Mouse (Mus musculus): ENCODE results near the gene Stub1. TPM values are rescaled to one million over a fixed set of nuclear protein-coding genes. Genes with fewer than 3 reads are reported as not detected.
"Not testable (repeated sequence)": the region's sequence is repeated elsewhere in the genome, so short reads cannot be mapped to it uniquely, and the experiment has no call there.

Gene Stub1
- polyA plus RNA-seq, 1 experiment from 2014 or later: 338 TPM

- Histone ChIP-seq H3K9me3 (no peaks in the 10 kb centered on the region), H3K9ac (peak overlapping the region; percentile 80), H3K27ac (0 out of 2 replicates have a peak overlapping the region, but pooled peaks have one; percentile 65), H3K4me1 (peaks cover 7% of the 10 kb centered on the region; the same call in 1 of the 2 replicates), H3K36me3 (no peaks in the 10 kb centered on the region), H3K27me3 (peaks cover 49% of the 10 kb centered on the region), H3K4me2 (replicated peaks) (peak overlapping the region; percentile 97), H3K4me3 (peak overlapping the region; percentile 72)
- ATAC-seq (ENCODE audit: insufficient number of reproducible peaks, insufficient read depth, low FRiP score, low TSS enrichment): peak; percentile 37; the same call in 1 of the 2 replicates
- 12% methylated on average over 25 of the region's 25 CpGs for whole genome bisulfite sequencing
Measured at GRCm38 (mm10) chr17:25809606-25810340, 23.4 kb downstream of the Stub1 start.

- Histone ChIP-seq H3K4me2 (replicated peaks) (peak within 1 kb of the TSS; percentile 97), H3K9me3 (no peaks in the 10 kb centered on the region), H3K27me3 (peaks cover 53% of the 10 kb centered on the region), H3K9ac (peak within 1 kb of the TSS; percentile 80), H3K36me3 (no peaks in the 10 kb centered on the region), H3K4me1 (peaks cover 7% of the 10 kb centered on the region; the same call in 1 of the 2 replicates), H3K27ac (peak within 1 kb of the TSS; percentile 65), H3K4me3 (peak within 1 kb of the TSS; percentile 72)
- ATAC-seq (ENCODE audit: insufficient number of reproducible peaks, insufficient read depth, low FRiP score, low TSS enrichment): peak; percentile 61
- under 1% methylated on average over 84 of the region's 100 CpGs for WGBS
Measured at GRCm38 (mm10) chr17:25808789-25809605, 24.2 kb downstream of the Stub1 start, which contains the start of gene Fbxl16. Fbxl16 (plus strand) TSS chr17:25809085.

- H3K27ac ChIP-seq: no peak overlapping the region
- peak overlapping the region; percentile 97 for H3K4me2 ChIP-seq (replicated peaks)
- WGBS: 41% methylated on average over 5 of the region's 5 CpGs
- peak overlapping the region; percentile 72 for H3K4me3 ChIP-seq
- H3K36me3 ChIP-seq: no peaks in the 10 kb centered on the region
- H3K27me3 ChIP-seq: peaks cover 50% of the 10 kb centered on the region
- peaks cover 7% of the 10 kb centered on the region; the same call in 1 of the 2 replicates for H3K4me1 ChIP-seq
- H3K9me3 ChIP-seq: no peaks in the 10 kb centered on the region
- ATAC-seq (ENCODE audit: insufficient number of reproducible peaks, insufficient read depth, low FRiP score, low TSS enrichment): no peak
- H3K9ac ChIP-seq: peak overlapping the region; percentile 80; the same call in 1 of the 2 replicates
Measured at GRCm38 (mm10) chr17:25808028-25808427, 25.2 kb downstream of the Stub1 start.

- H3K27ac ChIP-seq; ATAC-seq (ENCODE audit: insufficient number of reproducible peaks, insufficient read depth, low FRiP score, low TSS enrichment); H3K9ac ChIP-seq; H3K36me3 ChIP-seq; H3K4me1 ChIP-seq; H3K4me2 ChIP-seq (replicated peaks); H3K4me3 ChIP-seq; H3K9me3 ChIP-seq: not testable (repeated sequence)
- WGBS: 44% methylated on average over 2 of the region's 2 CpGs
- peaks cover 44% of the 10 kb centered on the region for H3K27me3 ChIP-seq
Measured at GRCm38 (mm10) chr17:25807452-25807851, 25.8 kb downstream of the Stub1 start.

- H3K4me2 ChIP-seq (replicated peaks): no peak overlapping the region
Measured at GRCm38 (mm10) chr17:25806507-25806906, 26.7 kb downstream of the Stub1 start.

GRCm38 (mm10) chr17:25802825-25803517, 30.2 kb downstream of the Stub1 start:
- H3K4me1 ChIP-seq: no peaks in the 10 kb centered on the region
- no peaks in the 10 kb centered on the region for H3K9me3 ChIP-seq
- no peak overlapping the region; the same call in 1 of the 2 replicates for H3K27ac ChIP-seq
- peaks cover 6% of the 10 kb centered on the region for H3K27me3 ChIP-seq
- WGBS: 14% methylated on average over 10 of the region's 10 CpGs
- no peak overlapping the region for H3K4me2 ChIP-seq (replicated peaks)
- 0 out of 2 replicates have a peak overlapping the region, but pooled peaks have one; percentile 3 for H3K9ac ChIP-seq
- no peak overlapping the region for H3K4me3 ChIP-seq
- no peaks in the 10 kb centered on the region for H3K36me3 ChIP-seq
- 0 out of 2 replicates have a peak, but pooled peaks have one; percentile 50 for ATAC-seq (ENCODE audit: insufficient number of reproducible peaks, insufficient read depth, low FRiP score, low TSS enrichment)

More at GRCm38 (mm10) chr17:25806507-25806906, 26.7 kb downstream of the Stub1 start:
- no peak overlapping the region for H3K9ac ChIP-seq
- H3K36me3 ChIP-seq: no peaks in the 10 kb centered on the region
- no peak overlapping the region for H3K4me3 ChIP-seq
- ATAC-seq (ENCODE audit: insufficient number of reproducible peaks, insufficient read depth, low FRiP score, low TSS enrichment): no peak
- 85% methylated on average over 4 of the region's 4 CpGs for WGBS
- H3K9me3 ChIP-seq: no peaks in the 10 kb centered on the region
- H3K27ac ChIP-seq: no peak overlapping the region
- peaks cover 7% of the 10 kb centered on the region; the same call in 1 of the 2 replicates for H3K4me1 ChIP-seq
- peaks cover 38% of the 10 kb centered on the region for H3K27me3 ChIP-seq

- Histone ChIP-seq H3K36me3 (no peaks in the 10 kb centered on the region), H3K27ac (no peak overlapping the region), H3K9ac (no peak overlapping the region), H3K4me3 (no peak overlapping the region), H3K4me1 (peaks cover 11% of the 10 kb centered on the region), H3K4me2 (replicated peaks) (no peak overlapping the region), H3K9me3 (no peaks in the 10 kb centered on the region), H3K27me3 (peaks cover 4% of the 10 kb centered on the region; the same call in 1 of the 2 replicates)
- 8% methylated on average over 6 of the region's 6 CpGs for WGBS
- ATAC-seq (ENCODE audit: insufficient number of reproducible peaks, insufficient read depth, low FRiP score, low TSS enrichment): no peak
Measured at GRCm38 (mm10) chr17:25801029-25801428, 32.2 kb downstream of the Stub1 start.

GRCm38 (mm10) chr17:25796951-25797369, 36.2 kb downstream of the Stub1 start, which contains the start of gene Metrn:
Metrn (minus strand) TSS chr17:25797136.
- Histone ChIP-seq H3K36me3 (no peaks in the 10 kb centered on the region; the same call in 1 of the 2 replicates), H3K4me1 (peaks cover 35% of the 10 kb centered on the region)
- peak; percentile 61; the same call in 1 of the 2 replicates for ATAC-seq (ENCODE audit: insufficient number of reproducible peaks, insufficient read depth, low FRiP score, low TSS enrichment)

GRCm38 (mm10) chr17:25796211-25796771, 36.9 kb downstream of the Stub1 start:
- Histone ChIP-seq H3K4me1 (peaks cover 37% of the 10 kb centered on the region), H3K36me3 (no peaks in the 10 kb centered on the region; the same call in 1 of the 2 replicates), H3K9ac (peak overlapping the region; percentile 68), H3K4me3 (peak overlapping the region; percentile 86), H3K27me3 (no peaks in the 10 kb centered on the region), H3K9me3 (no peaks in the 10 kb centered on the region), H3K27ac (peak overlapping the region; percentile 51), H3K4me2 (replicated peaks) (peak overlapping the region; percentile 95)
- no peak for ATAC-seq (ENCODE audit: insufficient number of reproducible peaks, insufficient read depth, low FRiP score, low TSS enrichment)
- under 1% methylated on average over 37 of the region's 37 CpGs for WGBS

More at GRCm38 (mm10) chr17:25796951-25797369, 36.2 kb downstream of the Stub1 start, which contains the start of gene Metrn:
- peak within 1 kb of the TSS; percentile 68 for H3K9ac ChIP-seq
- no peaks in the 10 kb centered on the region for H3K9me3 ChIP-seq
- peak within 1 kb of the TSS; percentile 95 for H3K4me2 ChIP-seq (replicated peaks)
- WGBS: under 1% methylated on average over 35 of the region's 35 CpGs
- no peaks in the 10 kb centered on the region for H3K27me3 ChIP-seq
- peak within 1 kb of the TSS; percentile 86 for H3K4me3 ChIP-seq
- peak within 1 kb of the TSS; percentile 65 for H3K27ac ChIP-seq

- Histone ChIP-seq H3K9ac (peak within 1 kb of the TSS; percentile 68), H3K4me3 (peak within 1 kb of the TSS; percentile 86), H3K27ac (peak within 1 kb of the TSS; percentile 51), H3K27me3 (no peaks in the 10 kb centered on the region), H3K9me3 (no peaks in the 10 kb centered on the region), H3K4me2 (replicated peaks) (peak within 1 kb of the TSS; percentile 95), H3K36me3 (no peaks in the 10 kb centered on the region; the same call in 1 of the 2 replicates), H3K4me1 (peaks cover 43% of the 10 kb centered on the region)
- 8% methylated on average over 6 of the region's 6 CpGs for WGBS
- no peak for ATAC-seq (ENCODE audit: insufficient number of reproducible peaks, insufficient read depth, low FRiP score, low TSS enrichment)
Measured at GRCm38 (mm10) chr17:25795609-25796092, 37.6 kb downstream of the Stub1 start, which contains the start of gene AC134908.4. AC134908.4 (minus strand) TSS chr17:25795659.
